Mouse (Mus musculus) stomach, embryonic 14.5 days (tissue): Measurements from ENCODE around the gene Tm6sf1. TPM values are rescaled to one million over a fixed set of nuclear protein-coding genes. Genes with fewer than 3 reads are reported as not detected.

Source experiments
- ATAC-seq: fragments of 200-750 bp; cut with Nextera tagmentation; 2 replicates; pipeline ENCODE4 v1.8.0; 2017; ENCODE audit warnings: low read depth, moderate TSS enrichment; ENCODE audit not compliant: insufficient number of reproducible peaks, insufficient read depth, low FRiP score
- H3K27ac ChIP-seq: fragments of 300-500 bp; sonication (generic); 2 replicates; pipeline ENCODE4 v1.5.1; 2014; ENCODE audit warnings: mild to moderate bottlenecking, low read length, moderate library complexity, mixed read lengths
- H3K27me3 ChIP-seq: fragments of 300-500 bp; sonication (generic); 2 replicates; pipeline ENCODE4 v1.6.1; 2014; ENCODE audit warnings: low read length, control low read depth, mixed read lengths; ENCODE audit not compliant: control insufficient read depth, insufficient read depth
- H3K36me3 ChIP-seq: fragments of 300-500 bp; sonication (generic); 2 replicates; pipeline ENCODE4 v1.6.1; 2014; ENCODE audit warnings: mild to moderate bottlenecking, control low read depth, low read length, moderate library complexity, mixed read lengths; ENCODE audit not compliant: control insufficient read depth, insufficient read depth
- H3K4me1 ChIP-seq: fragments of 300-500 bp; sonication (generic); 2 replicates; pipeline ENCODE4 v1.6.1; 2014; ENCODE audit warnings: low read length, control low read depth, mixed read lengths; ENCODE audit not compliant: control insufficient read depth, insufficient read depth
- H3K4me2 ChIP-seq: fragments of 300-500 bp; sonication (generic); replicated peaks from 2 replicates; pipeline ENCODE4 v1.6.1; 2014; ENCODE audit warnings: low read depth, low read length, control low read depth
- H3K4me3 ChIP-seq: fragments of 300-500 bp; sonication (generic); 2 replicates; pipeline ENCODE4 v1.5.1; 2014; ENCODE audit warnings: low read depth, low read length, control low read depth
- H3K9ac ChIP-seq: fragments of 300-500 bp; sonication (generic); replicated peaks from 2 replicates; pipeline ENCODE4 v1.6.1; 2014; ENCODE audit warnings: low read depth, mild to moderate bottlenecking, control low read depth, low read length, moderate library complexity, mixed read lengths
- H3K9me3 ChIP-seq: fragments of 300-500 bp; sonication (generic); 2 replicates; pipeline ENCODE4 v1.6.1; 2016; ENCODE audit warnings: low read depth, low read length, control low read depth; ENCODE audit not compliant: control insufficient read depth
- WGBS: fragments of 180-500 bp; shearing (Covaris S2); extraction: QIAGEN DNeasy Blood & Tissue Kit; methylation state at CpG from one replicate; pipeline ENCODE4 v1.1.7; 2014; 5-methylcytosine and 5-hydroxymethylcytosine counted together
- polyA plus RNA-seq: library from polyadenylated mRNA; unstranded; fragments of >200 nt; fragmentation: Nextera tagmentation; extraction: Ambion mirVana; gene quantifications from 2 replicates; pipeline ENCODE4 v1.2.1, GENCODE M21; 2014

Gene Tm6sf1
- polyA plus RNA-seq, 1 experiment from 2014 or later, result 12.5 TPM

DNA sequence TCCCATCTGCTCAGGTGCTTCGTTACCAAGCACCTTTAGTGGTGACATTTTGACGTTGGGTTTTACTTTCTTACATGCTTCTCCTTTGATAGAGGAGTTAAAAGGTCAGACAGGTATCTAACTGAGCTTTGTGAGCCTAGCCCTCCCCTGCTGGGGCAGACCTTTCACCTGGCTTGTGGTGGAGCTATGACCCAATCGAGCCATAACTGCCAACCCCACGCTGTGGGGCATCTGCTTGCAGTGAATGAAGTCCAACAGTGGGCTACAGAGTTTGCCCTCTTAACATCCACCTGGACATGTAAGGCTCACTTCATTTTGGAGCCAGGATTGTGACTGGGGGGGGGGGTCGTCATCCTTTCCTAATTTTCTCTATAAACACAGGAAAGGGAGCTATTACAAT, 21.5 kb downstream of the Tm6sf1 start:
- H3K27me3 ChIP-seq, result no peaks in the 10 kb centered on the region
- H3K36me3 ChIP-seq, result no peaks in the 10 kb centered on the region; the same call in 1 of the 2 replicates
- no peak overlapping the region for H3K4me2 ChIP-seq
- H3K27ac ChIP-seq, result no peak overlapping the region
- WGBS, result 83% methylated on average over 5 of the region's 5 CpGs
- H3K9ac ChIP-seq, result no peak overlapping the region
- no peak overlapping the region for H3K4me3 ChIP-seq
- no peak for ATAC-seq
- no peaks in the 10 kb centered on the region for H3K4me1 ChIP-seq
- H3K9me3 ChIP-seq, result no peaks in the 10 kb centered on the region

- no peak overlapping the region for H3K4me2 ChIP-seq
- no peaks in the 10 kb centered on the region; the same call in 1 of the 2 replicates for H3K36me3 ChIP-seq
- H3K4me1 ChIP-seq, result no peaks in the 10 kb centered on the region
- no peak overlapping the region for H3K4me3 ChIP-seq
- H3K9me3 ChIP-seq, result no peaks in the 10 kb centered on the region
- WGBS, result 88% methylated on average over 4 of the region's 4 CpGs
- no peak overlapping the region for H3K9ac ChIP-seq
- no peak overlapping the region for H3K27ac ChIP-seq
- ATAC-seq, result no peak
- H3K27me3 ChIP-seq, result no peaks in the 10 kb centered on the region
Measured at GRCm38 (mm10) chr7:81880797-81881196, 22.0 kb downstream of the Tm6sf1 start.

DNA sequence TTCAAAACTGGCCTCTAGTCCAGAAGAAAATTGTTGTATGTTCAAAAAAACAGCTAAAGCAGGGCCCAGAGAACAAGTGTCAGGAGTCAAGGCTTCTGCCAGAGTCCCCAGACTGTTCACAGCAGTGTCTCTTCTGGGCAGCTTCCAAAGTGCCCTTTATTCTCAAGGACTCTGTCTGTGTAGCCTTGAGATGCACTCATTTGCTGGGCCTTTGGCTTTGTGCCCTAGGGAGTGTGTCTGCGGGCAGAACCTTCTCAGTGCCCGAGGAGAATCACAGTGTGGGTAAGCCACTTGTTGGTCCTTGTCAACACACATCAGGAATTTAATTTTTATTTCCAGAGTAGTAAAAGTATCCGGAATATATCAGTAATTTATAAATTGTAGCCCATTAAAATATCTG, 22.8 kb downstream of the Tm6sf1 start:
- H3K4me1 ChIP-seq, result no peaks in the 10 kb centered on the region
- H3K27ac ChIP-seq, result no peak overlapping the region
- no peak for ATAC-seq
- H3K9me3 ChIP-seq, result no peaks in the 10 kb centered on the region
- no peak overlapping the region for H3K9ac ChIP-seq
- no peaks in the 10 kb centered on the region for H3K27me3 ChIP-seq
- H3K4me2 ChIP-seq, result no peak overlapping the region
- H3K36me3 ChIP-seq, result no peaks in the 10 kb centered on the region; the same call in 1 of the 2 replicates
- WGBS, result 78% methylated on average over 3 of the region's 3 CpGs
- no peak overlapping the region for H3K4me3 ChIP-seq

DNA sequence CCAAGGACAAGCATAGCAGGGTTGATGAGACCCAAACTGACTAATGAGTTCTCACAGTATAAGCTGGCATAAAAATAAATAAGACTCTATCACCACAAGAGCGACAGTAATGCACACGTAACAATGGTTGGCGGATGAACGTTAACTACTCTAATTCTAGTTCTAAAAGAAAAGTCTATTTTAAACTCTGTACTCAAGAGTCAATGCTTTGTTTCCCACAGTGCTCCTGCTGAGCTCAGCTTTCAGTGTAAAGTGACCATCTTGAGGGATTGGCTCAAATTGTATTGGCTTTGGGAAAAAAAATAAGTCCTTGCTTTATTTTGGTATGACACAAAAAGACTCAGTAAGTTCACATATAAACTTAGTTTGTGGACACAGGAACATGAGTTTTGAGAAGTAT, 26.3 kb downstream of the Tm6sf1 start:
- Histone ChIP-seq H3K27me3 (no peaks in the 10 kb centered on the region), H3K4me1 (no peaks in the 10 kb centered on the region), H3K9ac (no peak overlapping the region), H3K9me3 (no peaks in the 10 kb centered on the region), H3K36me3 (no peaks in the 10 kb centered on the region; the same call in 1 of the 2 replicates), H3K4me3 (no peak overlapping the region), H3K27ac (no peak overlapping the region), H3K4me2 (no peak overlapping the region)
- ATAC-seq, result no peak
- WGBS, result 82% methylated on average over 4 of the region's 4 CpGs

- Histone ChIP-seq H3K27me3 (no peaks in the 10 kb centered on the region), H3K4me3 (no peak overlapping the region), H3K4me2 (no peak overlapping the region), H3K36me3 (no peaks in the 10 kb centered on the region; the same call in 1 of the 2 replicates), H3K9me3 (no peaks in the 10 kb centered on the region), H3K9ac (no peak overlapping the region), H3K27ac (no peak overlapping the region), H3K4me1 (no peaks in the 10 kb centered on the region)
- 56% methylated on average over 11 of the region's 11 CpGs for WGBS
- ATAC-seq, result no peak
Measured at GRCm38 (mm10) chr7:81899361-81899760, 40.6 kb downstream of the Tm6sf1 start.

DNA sequence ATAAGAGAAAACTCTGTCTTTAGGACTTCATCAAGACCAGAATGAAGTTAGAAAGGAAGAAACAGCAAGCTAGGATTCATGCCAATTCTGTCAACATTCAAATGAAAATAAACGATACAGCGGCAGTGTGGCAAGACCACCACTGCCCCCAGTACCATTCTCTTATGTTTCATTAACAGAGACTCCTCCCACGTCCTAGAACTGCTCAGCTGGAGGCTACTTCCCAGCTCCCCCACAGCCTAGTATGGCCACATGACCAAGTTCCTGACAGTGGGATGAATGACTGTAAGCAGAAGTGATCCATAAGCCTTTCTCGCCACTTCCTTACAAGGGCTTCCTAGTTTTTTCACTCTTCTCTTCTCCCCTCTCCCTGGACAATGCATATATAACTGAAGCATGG, 45.3 kb downstream of the Tm6sf1 start:
- ATAC-seq, result no peak; the same call in 1 of the 2 replicates
- 47% methylated on average over 4 of the region's 4 CpGs for WGBS
- no peaks in the 10 kb centered on the region for H3K27me3 ChIP-seq
- H3K9ac ChIP-seq, result no peak overlapping the region
- no peaks in the 10 kb centered on the region for H3K4me1 ChIP-seq
- H3K4me3 ChIP-seq, result no peak overlapping the region
- no peaks in the 10 kb centered on the region; the same call in 1 of the 2 replicates for H3K36me3 ChIP-seq
- no peak overlapping the region for H3K4me2 ChIP-seq
- no peaks in the 10 kb centered on the region for H3K9me3 ChIP-seq
- no peak overlapping the region for H3K27ac ChIP-seq

- H3K36me3 ChIP-seq, result no peaks in the 10 kb centered on the region
- 86% methylated on average over 2 of the region's 2 CpGs for WGBS
- H3K9ac ChIP-seq, result no peak overlapping the region
- no peak overlapping the region for H3K4me3 ChIP-seq
- H3K9me3 ChIP-seq, result no peaks in the 10 kb centered on the region
- H3K27ac ChIP-seq, result no peak overlapping the region
- no peaks in the 10 kb centered on the region for H3K27me3 ChIP-seq
- no peak for ATAC-seq
- H3K4me1 ChIP-seq, result no peaks in the 10 kb centered on the region
- H3K4me2 ChIP-seq, result no peak overlapping the region
Measured at GRCm38 (mm10) chr7:81904926-81905325, 46.1 kb downstream of the Tm6sf1 start.

DNA sequence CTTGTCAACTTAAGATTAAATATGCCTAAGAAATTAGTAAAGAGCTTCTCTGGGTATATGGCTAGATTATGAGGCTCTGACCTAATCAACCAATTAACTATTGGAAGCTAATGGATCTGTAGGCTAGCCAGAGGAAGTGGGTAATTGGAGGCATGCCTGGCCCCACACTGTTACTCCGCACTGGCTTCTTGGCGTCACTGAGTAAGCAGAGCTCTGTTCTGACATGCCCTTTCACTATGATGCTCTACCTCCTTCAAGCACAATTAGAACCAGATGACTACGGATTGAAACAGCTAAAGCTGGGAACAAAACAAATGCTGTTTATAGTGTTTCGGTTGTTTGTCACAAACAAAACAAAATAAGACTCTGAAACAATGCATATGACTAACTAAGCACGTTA, 59.5 kb downstream of the Tm6sf1 start:
- H3K4me3 ChIP-seq, result no peak overlapping the region
- no peak overlapping the region for H3K27ac ChIP-seq
- WGBS, result 79% methylated on average over 5 of the region's 5 CpGs
- no peaks in the 10 kb centered on the region for H3K27me3 ChIP-seq
- ATAC-seq, result no peak
- H3K9ac ChIP-seq, result no peak overlapping the region
- H3K9me3 ChIP-seq, result no peaks in the 10 kb centered on the region
- no peak overlapping the region for H3K4me2 ChIP-seq
- H3K4me1 ChIP-seq, result no peaks in the 10 kb centered on the region
- no peaks in the 10 kb centered on the region for H3K36me3 ChIP-seq

GRCm38 (mm10) chr7:81920314-81920713, 61.5 kb downstream of the Tm6sf1 start:
- H3K27ac ChIP-seq, result no peak overlapping the region
- H3K36me3 ChIP-seq, result no peaks in the 10 kb centered on the region
- no peak overlapping the region for H3K4me2 ChIP-seq
- H3K27me3 ChIP-seq, result no peaks in the 10 kb centered on the region
- 70% methylated on average over 4 of the region's 4 CpGs for WGBS
- H3K4me3 ChIP-seq, result no peak overlapping the region
- ATAC-seq, result no peak
- H3K9me3 ChIP-seq, result no peaks in the 10 kb centered on the region
- no peak overlapping the region for H3K9ac ChIP-seq
- H3K4me1 ChIP-seq, result no peaks in the 10 kb centered on the region
